Mouse (Mus musculus) intestine, postnatal 0 days (tissue): Measurements from ENCODE around the gene A630095N17Rik. TPM values are rescaled to one million over a fixed set of nuclear protein-coding genes. Genes with fewer than 3 reads are reported as not detected.

Experiments
- ATAC-seq: fragments of 200-750 bp; cut with Nextera tagmentation; 2 replicates; pipeline ENCODE4 v1.8.0; 2017; ENCODE audit warnings: mild to moderate bottlenecking, moderate TSS enrichment, moderate library complexity
- H3K27ac ChIP-seq: fragments of 300-500 bp; sonication (generic); 2 replicates; pipeline ENCODE4 v1.5.1; 2014; ENCODE audit warnings: mild to moderate bottlenecking, low read depth, low read length, moderate library complexity
- H3K27me3 ChIP-seq: fragments of 300-500 bp; sonication (generic); replicated peaks from 2 replicates; pipeline ENCODE4 v1.6.1; 2014; ENCODE audit warnings: low read length, mixed read lengths; ENCODE audit not compliant: control insufficient read depth, insufficient read depth
- H3K36me3 ChIP-seq: fragments of 300-500 bp; sonication (generic); 2 replicates; pipeline ENCODE4 v1.6.1; 2014; ENCODE audit warnings: mild to moderate bottlenecking, moderate library complexity; ENCODE audit not compliant: control insufficient read depth, insufficient read depth
- H3K4me1 ChIP-seq: fragments of 300-500 bp; sonication (generic); replicated peaks from 2 replicates; pipeline ENCODE4 v1.6.1; 2014; ENCODE audit warnings: antibody characterized with exemption, low read length, mixed read lengths; ENCODE audit not compliant: control insufficient read depth, insufficient read depth
- H3K4me2 ChIP-seq: fragments of 300-500 bp; sonication (generic); replicated peaks from 2 replicates; pipeline ENCODE4 v1.6.1; 2014; ENCODE audit warnings: low read depth, mild to moderate bottlenecking, moderate library complexity
- H3K4me3 ChIP-seq: fragments of 300-500 bp; sonication (generic); 2 replicates; pipeline ENCODE4 v1.5.1; 2014; ENCODE audit warnings: low read depth, low read length
- H3K9ac ChIP-seq: fragments of 300-500 bp; sonication (generic); 2 replicates; pipeline ENCODE4 v1.6.1; 2014; ENCODE audit warnings: mild to moderate bottlenecking, low read depth, low read length
- H3K9me3 ChIP-seq: fragments of 300-500 bp; sonication (generic); 2 replicates; pipeline ENCODE4 v1.6.1; 2016; ENCODE audit warnings: mixed run types; ENCODE audit not compliant: control insufficient read depth
- CTCF ChIP-seq: sonication (generic); IDR thresholded peaks from 2 replicates; pipeline ENCODE4 v1.5.1; 2016; ENCODE audit warnings: low read depth, mild to moderate bottlenecking, control low read depth, antibody characterized with exemption, moderate library complexity
- WGBS: fragments of 180-500 bp; shearing (Covaris S2); extraction: QIAGEN DNeasy Blood & Tissue Kit; methylation state at CpG from one replicate; pipeline ENCODE4 v1.1.7; 2014; 5-methylcytosine and 5-hydroxymethylcytosine counted together
- polyA plus RNA-seq: library from polyadenylated mRNA; unstranded; fragments of >200 nt; fragmentation: Nextera tagmentation; extraction: Ambion mirVana; gene quantifications from 2 replicates; pipeline ENCODE4 v1.2.1, GENCODE M21; 2015

The A630095N17Rik gene
- polyA plus RNA-seq, 1 experiment from 2014 or later = not detected

DNA sequence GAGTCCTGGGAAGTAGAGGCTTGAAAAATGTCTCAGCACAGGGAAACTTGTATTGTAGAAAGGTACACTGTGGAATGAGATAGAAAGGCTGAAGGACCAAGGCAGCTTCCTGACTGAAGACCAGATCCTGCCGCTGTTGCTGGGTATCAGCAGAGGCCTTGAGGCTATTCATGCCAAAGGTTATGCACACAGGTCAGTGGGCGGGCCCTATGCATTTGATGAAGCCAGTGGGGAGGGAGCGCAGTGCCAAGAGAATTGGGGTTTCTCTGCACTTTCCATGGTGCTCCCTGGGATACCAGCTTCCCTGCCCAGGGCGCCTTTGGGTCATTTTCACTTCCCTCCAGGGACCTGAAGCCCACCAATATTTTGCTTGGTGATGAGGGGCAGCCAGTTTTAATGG lies 19.4 kb downstream of the A630095N17Rik start:
- H3K4me2 ChIP-seq = no peak overlapping the region; the same call in 1 of the 2 replicates
- no peak for ATAC-seq
- no peak for TF ChIP-seq CTCF
- H3K27ac ChIP-seq = no peak overlapping the region
- H3K9me3 ChIP-seq = no peaks in the 10 kb centered on the region
- peaks cover 20% of the 10 kb centered on the region for H3K36me3 ChIP-seq
- no peaks in the 10 kb centered on the region for H3K27me3 ChIP-seq
- H3K4me1 ChIP-seq = peaks cover 14% of the 10 kb centered on the region
- H3K4me3 ChIP-seq = no peak overlapping the region
- WGBS = 64% methylated on average over 4 of the region's 4 CpGs
- H3K9ac ChIP-seq = no peak overlapping the region

DNA sequence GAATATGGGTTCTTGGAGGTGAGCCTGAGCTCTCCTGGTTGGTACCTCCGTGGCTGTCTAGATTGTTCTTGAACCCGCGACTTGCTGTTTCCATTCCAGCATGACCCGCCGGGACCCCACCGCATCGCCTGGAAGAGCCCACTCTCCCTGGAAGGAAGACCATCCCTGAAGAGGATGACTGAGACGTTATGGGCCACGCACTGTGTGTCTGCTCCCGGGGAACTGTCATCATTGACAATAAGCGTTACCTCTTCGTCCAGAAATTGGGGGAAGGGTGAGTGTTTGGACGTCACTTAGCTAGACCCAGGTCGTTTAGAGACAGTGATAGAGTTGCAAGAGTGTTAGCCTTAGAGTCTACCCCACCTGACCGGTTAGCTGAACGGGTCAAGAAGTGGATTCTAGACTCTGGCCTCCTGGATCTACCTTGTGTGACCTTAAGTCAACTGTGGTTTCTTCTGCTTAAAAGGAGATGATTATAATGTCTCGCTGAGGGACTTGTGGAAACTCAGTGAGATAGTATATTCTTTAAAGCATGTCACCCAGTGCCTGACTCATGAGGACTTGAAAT lies 20.7 kb downstream of the A630095N17Rik start:
- peak overlapping the region; percentile 83 for H3K4me2 ChIP-seq
- H3K9ac ChIP-seq = peak overlapping the region; percentile 90
- peak overlapping the region; percentile 66 for H3K27ac ChIP-seq
- peaks cover 20% of the 10 kb centered on the region for H3K36me3 ChIP-seq
- H3K27me3 ChIP-seq = no peaks in the 10 kb centered on the region
- peak overlapping the region; percentile 85 for H3K4me3 ChIP-seq
- peaks cover 14% of the 10 kb centered on the region for H3K4me1 ChIP-seq
- no peaks in the 10 kb centered on the region for H3K9me3 ChIP-seq
- ATAC-seq = no peak
- TF ChIP-seq CTCF = no peak
- WGBS = 10% methylated on average over 17 of the region's 17 CpGs

GRCm38 (mm10) chr1:75210136-75211087 lies 21.5 kb downstream of the A630095N17Rik start, which contains the start of the genes Glb1l and Stk16:
Glb1l (minus strand) TSS chr1:75210813.
Stk16 (plus strand) TSS chr1:75210838.
- Histone ChIP-seq H3K9ac (peak within 1 kb of the TSS; percentile 90), H3K4me3 (peak within 1 kb of the TSS; percentile 85), H3K27ac (peak within 1 kb of the TSS; percentile 66), H3K4me1 (peaks cover 14% of the 10 kb centered on the region), H3K27me3 (no peaks in the 10 kb centered on the region), H3K4me2 (peak within 1 kb of the TSS; percentile 83), H3K9me3 (no peaks in the 10 kb centered on the region), H3K36me3 (peaks cover 15% of the 10 kb centered on the region)
- TF ChIP-seq CTCF = no peak
- WGBS = 5% methylated on average over 42 of the region's 42 CpGs
- peak; percentile 77 for ATAC-seq

GRCm38 (mm10) chr1:75208967-75209678 lies 22.8 kb downstream of the A630095N17Rik start:
- Histone ChIP-seq H3K4me3 (peak overlapping the region; percentile 38), H3K9me3 (no peaks in the 10 kb centered on the region), H3K4me2 (peak overlapping the region; percentile 83), H3K4me1 (peaks cover 10% of the 10 kb centered on the region), H3K27ac (0 out of 2 replicates have a peak overlapping the region, but pooled peaks have one; percentile 8), H3K9ac (peak overlapping the region; percentile 35), H3K27me3 (no peaks in the 10 kb centered on the region), H3K36me3 (peaks cover 10% of the 10 kb centered on the region)
- TF ChIP-seq CTCF = no peak
- ATAC-seq = no peak
- WGBS = 12% methylated on average over 34 of the region's 34 CpGs

DNA sequence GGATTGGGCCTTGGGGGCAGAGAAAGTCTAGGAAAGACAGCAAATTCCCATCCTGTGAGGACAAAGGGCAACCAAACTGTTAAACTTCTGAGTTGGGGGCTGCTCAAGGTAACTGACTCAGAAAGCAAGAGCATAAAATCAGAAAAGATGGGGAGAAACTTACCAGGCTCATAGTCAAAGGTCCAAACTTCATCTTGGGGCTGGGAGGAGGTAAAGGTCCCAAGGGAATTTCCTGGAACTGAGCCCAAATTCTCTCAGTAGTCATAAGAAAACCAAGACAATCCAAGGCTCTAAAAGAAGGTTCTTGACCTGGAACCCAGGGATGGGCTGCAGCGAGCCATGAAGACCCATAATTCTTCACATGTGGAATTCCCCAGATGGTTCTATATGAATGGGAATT lies 30.7 kb downstream of the A630095N17Rik start:
- TF ChIP-seq CTCF = no peak
- no peak overlapping the region for H3K27ac ChIP-seq
- ATAC-seq = 0 out of 2 replicates have a peak, but pooled peaks have one; percentile 25
- H3K27me3 ChIP-seq = no peaks in the 10 kb centered on the region
- 68% methylated on average over 1 of the region's 1 CpGs for WGBS
- H3K9me3 ChIP-seq = no peaks in the 10 kb centered on the region
- H3K9ac ChIP-seq = no peak overlapping the region
- no peak overlapping the region for H3K4me3 ChIP-seq
- H3K4me2 ChIP-seq = no peak overlapping the region
- H3K36me3 ChIP-seq = peaks cover 37% of the 10 kb centered on the region
- no peaks in the 10 kb centered on the region; the same call in 1 of the 2 replicates for H3K4me1 ChIP-seq
